Mouse (Mus musculus): Measurements from ENCODE around the gene Rras2. TPM values are rescaled to one million over a fixed set of nuclear protein-coding genes. Genes with fewer than 3 reads are reported as not detected.

Rras2 gene
- total RNA-seq, 2 experiments from 2014 or later = 0.98 to 1.7 TPM

Other genes with a start within 250 kb of the Rras2 start
- 25.9 and 44.9 TPM in 2 replicates for gene Copb1, start 136.9 kb upstream of the Rras2 start, total RNA-seq (2015; ENCODE audit: low replicate concordance)
- gene Copb1, start 136.9 kb upstream of the Rras2 start, total RNA-seq (2017; ENCODE audit: low replicate concordance) = 6.4 and 34.9 TPM in 2 replicates
- gene Psma1, start 158.3 kb upstream of the Rras2 start, total RNA-seq (2015; ENCODE audit: low replicate concordance) = 183 and 212 TPM in 2 replicates
- gene Psma1, start 158.3 kb upstream of the Rras2 start, total RNA-seq (2017; ENCODE audit: low replicate concordance) = 102 and 114 TPM in 2 replicates